Mouse (Mus musculus): ENCODE measurements around the gene Ap3d1. TPM values are rescaled to one million over a fixed set of nuclear protein-coding genes. Genes with fewer than 3 reads are reported as not detected.
A peak's percentile ranks its signal among the peaks of the same experiment; 100 is the strongest.

The Ap3d1 gene
- polyA plus RNA-seq, 1 experiment from 2014 or later, result 125 TPM

DNA sequence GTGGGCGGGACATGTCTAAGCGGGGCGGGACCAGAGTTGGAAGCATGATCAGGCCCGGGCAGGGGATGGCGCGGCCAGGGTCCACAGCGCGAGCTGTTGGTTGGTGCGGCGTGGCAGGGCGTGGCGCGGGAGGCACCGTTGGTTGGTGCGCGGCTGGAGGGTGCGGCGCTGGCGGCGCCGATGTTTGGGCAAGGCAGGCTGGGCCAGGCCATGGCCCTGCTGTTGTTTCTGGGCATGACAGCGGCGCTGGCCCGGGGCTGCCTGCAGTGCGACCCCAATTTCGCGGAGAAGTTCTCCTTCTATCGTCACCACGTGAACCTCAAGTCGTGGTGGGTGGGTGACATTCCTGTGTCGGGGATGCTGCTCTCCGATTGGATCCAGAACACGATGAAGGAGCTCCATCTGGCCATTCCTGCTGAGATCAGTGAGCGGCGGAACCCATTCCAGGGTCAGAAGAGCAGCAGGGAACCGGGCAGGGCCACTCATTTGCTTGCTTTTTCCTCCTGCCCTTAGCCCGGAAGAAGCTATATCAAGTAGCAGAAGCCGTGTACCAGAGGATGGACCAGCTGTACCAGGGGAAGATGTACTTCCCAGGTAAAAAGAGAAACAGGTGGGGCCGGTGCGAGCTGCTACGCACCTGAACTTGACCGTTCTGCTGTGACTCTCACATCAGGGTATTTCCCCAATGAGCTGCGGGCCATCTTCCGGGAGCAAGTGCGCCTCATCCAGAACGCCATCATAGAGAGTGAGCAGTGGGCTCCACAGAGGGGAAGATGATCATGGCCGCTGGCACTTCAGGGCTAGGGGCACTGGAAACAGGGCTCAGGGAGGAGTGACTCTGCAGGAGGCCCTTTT is 39.3 kb downstream of the Ap3d1 start:
- H3K9me3 ChIP-seq (ENCODE audit: control insufficient read depth, low read length), result no peaks in the 10 kb centered on the region
- ATAC-seq (ENCODE audit: low read depth), result peak; percentile 87
- peak overlapping the region; percentile 63 for H3K4me2 ChIP-seq (ENCODE audit: low read depth, low read length)
- H3K9ac ChIP-seq (replicated peaks; ENCODE audit: low read depth, low read length), result peak overlapping the region; percentile 32
- H3K36me3 ChIP-seq (ENCODE audit: control insufficient read depth, insufficient read depth, low read length), result peaks cover 18% of the 10 kb centered on the region
- H3K4me3 ChIP-seq (ENCODE audit: low read depth, low read length), result peak overlapping the region; percentile 54
- peaks cover 19% of the 10 kb centered on the region for H3K4me1 ChIP-seq (ENCODE audit: control insufficient read depth, insufficient read depth, low read length)
- no peaks in the 10 kb centered on the region for H3K27me3 ChIP-seq (ENCODE audit: control insufficient read depth, insufficient read depth, low read length)
- WGBS, result 2% methylated on average over 42 of the region's 47 CpGs
- peak overlapping the region; percentile 83 for H3K27ac ChIP-seq (ENCODE audit: low read depth, low read length)

DNA sequence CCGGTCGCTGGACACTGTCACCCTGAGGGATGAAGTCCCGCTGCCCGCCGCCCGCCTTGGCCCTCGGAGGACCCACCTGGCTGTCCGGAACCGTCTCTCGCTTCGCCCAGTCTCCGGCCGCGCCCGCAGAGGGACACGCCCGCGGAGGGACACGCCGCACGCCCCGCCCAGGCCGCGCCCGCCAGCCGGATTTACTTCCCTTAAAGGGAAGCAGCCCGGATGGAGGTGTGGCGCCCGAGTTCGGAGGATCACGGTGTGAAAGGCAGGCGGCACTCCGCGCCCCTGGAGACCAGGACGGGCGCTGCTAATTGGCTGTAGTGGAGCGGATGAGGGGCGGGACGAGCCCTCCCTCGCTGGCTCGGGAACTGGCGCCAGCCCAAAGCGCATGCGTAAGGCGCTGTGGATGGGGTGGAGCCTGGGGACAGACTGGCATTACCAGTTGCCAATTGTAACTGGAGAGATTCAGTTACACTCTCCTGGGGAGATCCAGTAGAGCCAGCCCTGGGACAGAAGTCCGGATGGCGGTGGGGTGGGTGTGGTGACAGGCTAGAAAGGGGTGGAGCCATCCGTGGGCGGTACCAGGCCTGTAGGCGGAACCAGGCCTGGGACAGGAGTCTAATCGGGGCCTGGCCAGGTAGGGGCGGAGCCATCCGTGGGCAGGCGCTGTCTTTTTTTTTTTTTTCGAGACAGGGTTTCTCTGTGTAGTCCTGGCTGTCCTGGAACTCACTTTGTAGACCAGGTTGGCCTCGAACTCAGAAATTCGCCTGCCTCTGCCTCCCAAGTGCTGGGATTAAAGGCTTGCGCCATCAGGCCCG is 40.1 kb downstream of the Ap3d1 start, which contains the start of the genes Mob3a and Izumo4:
TSS of gene Mob3a (minus strand) at position 257 of the 815 bp plus-strand sequence.
TSS of gene Izumo4 (plus strand) at position 464 of the 815 bp plus-strand sequence.
- Histone ChIP-seq H3K4me2 (ENCODE audit: low read depth, low read length) (peak within 1 kb of the TSS; percentile 63), H3K9me3 (ENCODE audit: control insufficient read depth, low read length) (no peaks in the 10 kb centered on the region), H3K27ac (ENCODE audit: low read depth, low read length) (peak within 1 kb of the TSS; percentile 83), H3K27me3 (ENCODE audit: control insufficient read depth, insufficient read depth, low read length) (no peaks in the 10 kb centered on the region), H3K9ac (replicated peaks; ENCODE audit: low read depth, low read length) (peak within 1 kb of the TSS; percentile 58), H3K4me3 (ENCODE audit: low read depth, low read length) (peak within 1 kb of the TSS; percentile 54), H3K36me3 (ENCODE audit: control insufficient read depth, insufficient read depth, low read length) (peaks cover 10% of the 10 kb centered on the region; the same call in 1 of the 2 replicates), H3K4me1 (ENCODE audit: control insufficient read depth, insufficient read depth, low read length) (peaks cover 19% of the 10 kb centered on the region)
- ATAC-seq (ENCODE audit: low read depth), result peak; percentile 95
- WGBS, result under 1% methylated on average over 55 of the region's 59 CpGs

DNA sequence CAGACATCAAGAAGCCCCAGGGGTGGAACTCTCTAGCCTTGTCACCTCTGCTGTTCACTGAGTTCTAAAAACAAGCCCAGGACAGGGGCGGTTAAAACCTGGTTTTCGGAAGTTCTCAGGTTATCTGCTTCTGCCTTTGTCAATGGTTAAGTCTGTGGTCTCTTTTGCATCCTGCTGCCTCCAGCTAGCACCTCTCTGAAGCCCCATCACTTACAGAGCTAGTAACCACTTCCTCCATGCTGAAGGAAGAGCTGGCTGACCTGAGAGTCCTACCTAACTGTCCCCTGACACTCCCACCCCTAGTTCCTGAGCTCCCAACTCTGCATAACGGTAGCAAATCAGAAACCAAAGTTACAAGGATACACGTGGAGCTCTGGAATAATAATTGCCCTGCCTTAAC is 41.3 kb downstream of the Ap3d1 start:
- Histone ChIP-seq H3K27me3 (ENCODE audit: control insufficient read depth, insufficient read depth, low read length) (no peaks in the 10 kb centered on the region), H3K36me3 (ENCODE audit: control insufficient read depth, insufficient read depth, low read length) (peaks cover 5% of the 10 kb centered on the region; the same call in 1 of the 2 replicates), H3K4me1 (ENCODE audit: control insufficient read depth, insufficient read depth, low read length) (peaks cover 19% of the 10 kb centered on the region), H3K9me3 (ENCODE audit: control insufficient read depth, low read length) (no peaks in the 10 kb centered on the region), H3K4me2 (ENCODE audit: low read depth, low read length) (peak overlapping the region; percentile 63), H3K9ac (replicated peaks; ENCODE audit: low read depth, low read length) (no peak overlapping the region), H3K27ac (ENCODE audit: low read depth, low read length) (no peak overlapping the region), H3K4me3 (ENCODE audit: low read depth, low read length) (peak overlapping the region; percentile 54)
- ATAC-seq (ENCODE audit: low read depth), result no peak
- WGBS, result 44% methylated on average over 4 of the region's 4 CpGs

DNA sequence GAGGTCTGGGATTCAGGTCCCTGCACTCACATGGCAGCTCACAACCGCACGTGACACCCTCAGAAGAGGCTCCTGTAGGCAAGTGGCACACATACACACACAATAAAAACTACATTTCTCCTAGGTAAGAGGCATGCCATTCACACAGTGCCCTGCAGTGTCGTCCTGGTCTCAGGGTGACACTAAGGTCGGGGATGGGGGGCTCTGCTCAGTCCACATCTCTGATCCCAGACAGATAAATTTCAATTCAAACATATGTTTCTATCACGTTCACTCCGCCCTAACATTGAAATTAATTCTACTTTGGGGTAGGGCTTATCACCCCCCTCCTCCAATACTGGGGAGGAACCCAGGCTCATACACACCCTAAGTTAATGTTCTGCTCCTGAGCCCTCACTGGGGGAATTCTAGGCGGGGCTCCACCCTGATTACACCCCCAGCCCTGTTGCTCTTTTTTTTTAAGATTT is 42.0 kb downstream of the Ap3d1 start:
- ATAC-seq (ENCODE audit: low read depth), result no peak
- Histone ChIP-seq H3K27me3 (ENCODE audit: control insufficient read depth, insufficient read depth, low read length) (no peaks in the 10 kb centered on the region), H3K4me3 (ENCODE audit: low read depth, low read length) (no peak overlapping the region), H3K4me2 (ENCODE audit: low read depth, low read length) (no peak overlapping the region), H3K9me3 (ENCODE audit: control insufficient read depth, low read length) (no peaks in the 10 kb centered on the region), H3K27ac (ENCODE audit: low read depth, low read length) (no peak overlapping the region), H3K36me3 (ENCODE audit: control insufficient read depth, insufficient read depth, low read length) (no peaks in the 10 kb centered on the region; the same call in 1 of the 2 replicates), H3K4me1 (ENCODE audit: control insufficient read depth, insufficient read depth, low read length) (peaks cover 19% of the 10 kb centered on the region), H3K9ac (replicated peaks; ENCODE audit: low read depth, low read length) (no peak overlapping the region)
- WGBS, result 88% methylated on average over 7 of the region's 7 CpGs

DNA sequence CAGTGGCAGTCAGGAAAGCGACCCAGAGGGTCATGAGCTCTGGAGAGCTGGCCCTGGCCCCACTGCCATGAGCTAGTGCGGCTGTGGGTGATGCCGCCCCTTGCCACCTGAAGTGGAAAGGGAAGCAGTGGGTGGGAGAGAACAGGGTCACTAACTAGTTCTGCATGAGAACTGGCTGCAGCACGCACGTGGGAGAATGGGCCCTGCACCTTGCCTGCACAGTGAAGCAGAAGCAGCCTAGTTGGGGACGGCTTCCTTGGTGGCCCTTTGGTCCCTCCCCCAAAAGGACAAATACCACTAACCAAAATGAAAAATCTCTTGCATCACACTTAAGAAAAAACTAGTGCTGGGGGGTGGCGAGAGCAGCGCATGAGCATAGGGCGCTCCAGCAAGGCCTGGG is 43.5 kb downstream of the Ap3d1 start:
- H3K27ac ChIP-seq (ENCODE audit: low read depth, low read length), result no peak overlapping the region
- ATAC-seq (ENCODE audit: low read depth), result no peak
- no peak overlapping the region for H3K4me2 ChIP-seq (ENCODE audit: low read depth, low read length)
- H3K27me3 ChIP-seq (ENCODE audit: control insufficient read depth, insufficient read depth, low read length), result no peaks in the 10 kb centered on the region
- peaks cover 10% of the 10 kb centered on the region for H3K36me3 ChIP-seq (ENCODE audit: control insufficient read depth, insufficient read depth, low read length)
- H3K9ac ChIP-seq (replicated peaks; ENCODE audit: low read depth, low read length), result no peak overlapping the region
- no peak overlapping the region for H3K4me3 ChIP-seq (ENCODE audit: low read depth, low read length)
- H3K4me1 ChIP-seq (ENCODE audit: control insufficient read depth, insufficient read depth, low read length), result peaks cover 15% of the 10 kb centered on the region
- no peaks in the 10 kb centered on the region for H3K9me3 ChIP-seq (ENCODE audit: control insufficient read depth, low read length)
- WGBS, result 94% methylated on average over 9 of the region's 9 CpGs

DNA sequence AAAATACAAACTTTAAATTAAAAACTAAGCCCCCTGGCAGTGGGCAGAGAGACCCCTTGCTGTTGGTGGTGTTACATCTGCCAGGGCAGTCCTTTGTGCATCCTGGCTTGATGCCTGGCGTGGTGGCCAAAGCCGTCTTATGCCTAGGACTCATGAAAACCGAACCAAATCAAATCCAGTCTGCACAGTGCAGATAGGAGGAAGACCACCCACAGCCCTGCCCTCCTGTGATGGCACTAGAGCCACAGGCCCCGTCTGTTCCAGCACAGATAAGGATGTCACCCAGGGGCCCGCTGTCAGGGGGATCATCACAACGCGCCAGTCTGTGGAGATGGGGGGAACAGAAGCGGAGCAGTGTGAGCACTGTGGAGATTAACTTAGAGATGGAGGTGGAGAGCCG is 44.3 kb downstream of the Ap3d1 start:
- 84% methylated on average over 9 of the region's 9 CpGs for WGBS
- peaks cover 8% of the 10 kb centered on the region for H3K4me1 ChIP-seq (ENCODE audit: control insufficient read depth, insufficient read depth, low read length)
- H3K4me2 ChIP-seq (ENCODE audit: low read depth, low read length), result no peak overlapping the region
- H3K4me3 ChIP-seq (ENCODE audit: low read depth, low read length), result no peak overlapping the region
- no peak overlapping the region for H3K9ac ChIP-seq (replicated peaks; ENCODE audit: low read depth, low read length)
- ATAC-seq (ENCODE audit: low read depth), result no peak
- H3K27ac ChIP-seq (ENCODE audit: low read depth, low read length), result no peak overlapping the region
- H3K9me3 ChIP-seq (ENCODE audit: control insufficient read depth, low read length), result no peaks in the 10 kb centered on the region
- no peaks in the 10 kb centered on the region for H3K27me3 ChIP-seq (ENCODE audit: control insufficient read depth, insufficient read depth, low read length)
- H3K36me3 ChIP-seq (ENCODE audit: control insufficient read depth, insufficient read depth, low read length), result peaks cover 10% of the 10 kb centered on the region

DNA sequence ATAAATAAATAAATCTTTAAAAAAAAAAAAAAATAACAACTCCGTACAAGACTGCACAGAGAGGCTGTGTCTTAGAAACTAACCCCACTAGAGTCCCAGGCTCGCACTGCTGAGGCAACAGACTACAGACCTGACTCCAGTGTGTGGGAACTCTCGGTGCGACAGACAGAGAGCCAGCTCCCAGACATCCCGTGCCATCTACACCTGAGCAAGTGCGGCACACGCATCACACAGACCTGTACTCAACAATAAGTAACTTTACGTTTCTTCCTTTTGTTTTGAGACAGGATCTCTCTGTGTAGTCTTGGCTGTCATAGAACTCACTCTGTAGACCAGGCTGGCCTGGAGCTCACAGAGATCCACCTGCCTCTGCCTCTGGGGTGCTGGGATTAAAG is 44.7 kb downstream of the Ap3d1 start:
- ATAC-seq (ENCODE audit: low read depth), result no peak
- 94% methylated on average over 8 of the region's 8 CpGs for WGBS
- Histone ChIP-seq H3K36me3 (ENCODE audit: control insufficient read depth, insufficient read depth, low read length) (peaks cover 10% of the 10 kb centered on the region), H3K4me2 (ENCODE audit: low read depth, low read length) (no peak overlapping the region), H3K4me1 (ENCODE audit: control insufficient read depth, insufficient read depth, low read length) (peaks cover 8% of the 10 kb centered on the region), H3K27me3 (ENCODE audit: control insufficient read depth, insufficient read depth, low read length) (no peaks in the 10 kb centered on the region), H3K4me3 (ENCODE audit: low read depth, low read length) (no peak overlapping the region), H3K27ac (ENCODE audit: low read depth, low read length) (no peak overlapping the region), H3K9ac (replicated peaks; ENCODE audit: low read depth, low read length) (no peak overlapping the region), H3K9me3 (ENCODE audit: control insufficient read depth, low read length) (no peaks in the 10 kb centered on the region)

DNA sequence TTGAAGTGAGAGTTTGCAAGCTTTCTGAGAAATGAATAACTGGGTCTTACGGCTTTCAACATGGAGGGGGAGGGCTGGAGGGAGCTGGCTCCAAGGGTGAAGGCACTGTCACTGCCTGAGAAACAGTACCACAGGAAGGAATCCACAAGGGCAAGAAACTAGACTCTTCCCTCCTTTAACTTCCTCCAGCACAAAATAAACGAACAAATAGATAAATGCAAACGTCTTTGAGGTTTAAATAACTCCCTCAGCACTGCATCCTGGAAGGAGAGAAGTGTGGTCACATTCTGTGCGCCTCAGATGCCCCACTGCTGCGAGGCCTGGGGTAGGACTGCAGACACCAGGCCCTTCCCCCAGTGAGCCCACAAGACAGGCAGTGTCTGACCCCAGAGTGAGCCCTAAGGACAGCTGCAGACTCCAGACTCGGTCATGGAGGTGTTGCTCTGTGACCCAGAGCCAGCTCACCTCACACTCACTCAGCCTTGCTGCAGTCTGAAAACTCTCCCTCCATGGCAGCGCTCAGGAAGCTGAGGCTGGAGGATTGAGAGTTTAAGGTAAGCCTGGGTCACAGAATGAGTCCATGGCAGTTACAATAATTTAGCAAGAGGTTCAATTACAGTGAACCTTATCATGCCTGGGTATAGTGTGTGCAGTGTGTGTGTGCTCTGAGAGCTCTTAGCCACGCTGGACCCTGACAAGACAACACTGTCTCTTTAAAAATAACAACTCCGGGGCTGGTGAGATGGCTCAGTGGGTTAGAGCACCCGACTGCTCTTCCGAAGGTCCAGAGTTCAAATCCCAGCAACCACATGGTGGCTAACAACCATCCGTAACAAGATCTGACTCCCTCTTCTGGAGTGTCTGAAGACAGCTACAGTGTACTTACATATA is 45.3 kb downstream of the Ap3d1 start:
- H3K27me3 ChIP-seq (ENCODE audit: control insufficient read depth, insufficient read depth, low read length), result no peaks in the 10 kb centered on the region
- peaks cover 8% of the 10 kb centered on the region for H3K4me1 ChIP-seq (ENCODE audit: control insufficient read depth, insufficient read depth, low read length)
- H3K9ac ChIP-seq (replicated peaks; ENCODE audit: low read depth, low read length), result no peak overlapping the region
- H3K9me3 ChIP-seq (ENCODE audit: control insufficient read depth, low read length), result no peaks in the 10 kb centered on the region
- no peak overlapping the region for H3K4me3 ChIP-seq (ENCODE audit: low read depth, low read length)
- no peak overlapping the region for H3K4me2 ChIP-seq (ENCODE audit: low read depth, low read length)
- 78% methylated on average over 11 of the region's 12 CpGs for WGBS
- ATAC-seq (ENCODE audit: low read depth), result no peak
- H3K27ac ChIP-seq (ENCODE audit: low read depth, low read length), result no peak overlapping the region
- peaks cover 10% of the 10 kb centered on the region for H3K36me3 ChIP-seq (ENCODE audit: control insufficient read depth, insufficient read depth, low read length)
